Mouse (Mus musculus) bone marrow, adult 2 months (tissue): ENCODE data around the gene Mrc2. TPM values are rescaled to one million over a fixed set of nuclear protein-coding genes. Genes with fewer than 3 reads are reported as not detected.

Experiments
- H3K27ac ChIP-seq: fragments of 200-500 bp; 2 replicates; pipeline ENCODE4 v1.5.1; 2012; ENCODE audit warnings: low read depth, mild to moderate bottlenecking, control low read depth, inconsistent platforms, low read length; ENCODE audit not compliant: control insufficient read depth, poor library complexity, insufficient read depth
- H3K4me1 ChIP-seq: fragments of 200-500 bp; 2 replicates; pipeline ENCODE4 v1.6.1; 2011; ENCODE audit warnings: low read length; ENCODE audit not compliant: control insufficient read depth, insufficient read depth
- H3K4me3 ChIP-seq: fragments of 200-500 bp; replicated peaks from 2 replicates; pipeline ENCODE3; 2011; ENCODE audit warnings: mild to moderate bottlenecking, low read depth, low read length, control low read depth; ENCODE audit not compliant: control insufficient read depth
- CTCF ChIP-seq: fragments of 200-500 bp; IDR thresholded peaks from 2 replicates; pipeline ENCODE4 v1.5.1; 2011; ENCODE audit warnings: low read length, control low read depth; ENCODE audit not compliant: control insufficient read depth, insufficient read depth
- POLR2A ChIP-seq: fragments of 200-500 bp; IDR thresholded peaks from 2 replicates; pipeline ENCODE4 v1.6.1; 2011; ENCODE audit warnings: low read depth, mild to moderate bottlenecking, control low read depth, low read length, borderline replicate concordance; ENCODE audit not compliant: control insufficient read depth
- WGBS: fragments of 180-500 bp; shearing (Covaris S2); methylation state at CpG from one replicate; pipeline ENCODE4 v1.1.7; 2018; 5-methylcytosine and 5-hydroxymethylcytosine counted together
- polyA plus RNA-seq: library from polyadenylated mRNA; stranded (reverse); fragments of >200 nt; gene quantifications from 2 replicates; pipeline ENCODE4 v1.2.4, GENCODE M21; 2011; ENCODE audit warnings: low replicate concordance; ENCODE audit not compliant: missing spikeins, insufficient read depth, insufficient read length

Gene Mrc2
- polyA plus RNA-seq, 1 experiment, result 3.1 TPM

DNA sequence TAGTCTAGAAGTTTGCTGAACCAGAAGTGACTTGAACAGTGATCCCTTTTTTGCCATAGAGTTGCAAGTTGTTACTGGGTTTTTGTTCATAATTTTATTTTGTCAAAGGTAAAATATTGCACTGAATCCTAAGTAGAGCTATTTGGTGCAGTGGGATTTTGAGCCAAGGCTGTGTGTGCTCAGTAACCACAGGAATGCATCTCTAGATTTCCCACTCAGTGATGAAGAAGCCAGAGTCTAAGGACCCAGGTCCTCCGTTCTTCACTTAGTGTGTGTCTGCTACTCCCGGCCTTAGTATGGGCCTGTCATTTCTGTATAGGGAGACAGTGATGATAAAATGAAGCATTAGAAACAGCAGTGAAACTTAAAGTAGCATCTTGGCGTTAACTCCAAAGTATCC lies 27.5 kb upstream of the Mrc2 start:
- Histone ChIP-seq H3K4me1 (no peaks in the 10 kb centered on the region), H3K4me3 (no peak overlapping the region), H3K27ac (no peak overlapping the region)
- TF ChIP-seq POLR2A (no peak), CTCF (no peak)
- 94% methylated on average over 3 of the region's 3 CpGs for WGBS

DNA sequence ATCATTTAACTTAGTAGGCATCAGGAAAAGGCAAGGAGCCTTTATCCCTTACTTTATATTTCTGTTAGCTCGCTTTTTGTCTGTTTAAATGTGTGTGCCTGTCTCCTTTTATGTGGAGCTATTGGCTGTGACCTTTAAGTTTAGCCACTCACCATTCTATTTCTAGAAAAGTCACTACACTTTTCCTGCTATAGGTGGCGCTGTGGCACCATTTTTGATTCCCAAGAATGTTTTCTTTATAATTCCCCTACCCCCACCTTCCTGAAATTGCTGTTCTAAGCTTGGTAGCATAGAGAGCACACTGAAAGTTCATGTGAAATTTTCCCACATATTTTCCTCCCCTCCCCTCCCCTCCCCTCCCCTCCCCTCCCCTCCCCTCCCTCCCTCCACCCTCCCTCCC lies 22.3 kb upstream of the Mrc2 start:
- 26% methylated on average over 2 of the region's 2 CpGs for whole genome bisulfite sequencing

DNA sequence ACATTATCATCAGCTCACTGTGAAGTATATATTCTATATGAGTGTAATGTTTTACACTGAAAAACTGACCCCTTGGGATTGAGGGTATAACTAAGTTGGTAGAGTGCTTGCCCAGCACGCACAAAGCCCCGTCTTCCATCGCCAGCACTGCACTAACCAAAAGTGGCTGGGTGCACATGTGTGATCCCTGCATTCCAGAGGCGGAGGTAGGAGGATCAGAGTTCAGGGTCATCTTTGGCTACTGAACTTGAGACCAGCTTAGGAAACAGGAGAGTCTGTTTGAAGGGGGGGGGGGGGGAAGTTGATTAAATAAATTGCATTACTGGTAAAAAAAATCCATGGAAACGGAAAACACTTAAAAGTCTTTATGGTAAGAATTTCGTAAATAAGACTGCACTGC lies 12.0 kb upstream of the Mrc2 start:
- 90% methylated on average over 6 of the region's 6 CpGs for WGBS
- no peak overlapping the region for H3K27ac ChIP-seq
- H3K4me1 ChIP-seq, result no peaks in the 10 kb centered on the region
- H3K4me3 ChIP-seq, result no peak overlapping the region
- TF ChIP-seq CTCF (no peak), POLR2A (no peak)

More for the DNA sequence above, 22.3 kb upstream of the Mrc2 start:
- H3K4me3 ChIP-seq, result no peak overlapping the region
- H3K4me1 ChIP-seq, result no peaks in the 10 kb centered on the region
- TF ChIP-seq POLR2A, result no peak
- TF ChIP-seq CTCF, result no peak
- no peak overlapping the region for H3K27ac ChIP-seq

DNA sequence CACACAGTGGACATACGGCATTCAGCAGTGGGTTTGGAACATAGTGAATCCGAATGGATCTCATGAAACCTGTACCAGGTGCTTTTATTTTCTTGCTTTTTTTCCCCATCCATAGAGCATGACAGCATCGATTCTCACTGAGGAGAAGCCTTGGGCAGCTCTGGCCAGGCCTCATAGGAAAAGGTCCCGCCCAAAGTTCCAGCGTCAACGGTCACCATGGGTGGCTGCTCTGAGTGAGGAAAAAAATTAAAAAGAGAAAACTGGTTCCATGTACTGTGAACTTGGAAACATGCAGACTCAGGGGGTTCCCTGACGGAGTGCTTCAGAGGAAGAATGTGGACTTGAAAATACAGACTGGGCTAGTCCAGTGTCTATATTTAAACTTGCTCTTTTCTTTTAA lies 11.2 kb upstream of the Mrc2 start:
- Histone ChIP-seq H3K27ac (no peak overlapping the region), H3K4me1 (no peaks in the 10 kb centered on the region), H3K4me3 (no peak overlapping the region)
- no peak for TF ChIP-seq POLR2A
- no peak for TF ChIP-seq CTCF
- WGBS, result 91% methylated on average over 7 of the region's 7 CpGs

DNA sequence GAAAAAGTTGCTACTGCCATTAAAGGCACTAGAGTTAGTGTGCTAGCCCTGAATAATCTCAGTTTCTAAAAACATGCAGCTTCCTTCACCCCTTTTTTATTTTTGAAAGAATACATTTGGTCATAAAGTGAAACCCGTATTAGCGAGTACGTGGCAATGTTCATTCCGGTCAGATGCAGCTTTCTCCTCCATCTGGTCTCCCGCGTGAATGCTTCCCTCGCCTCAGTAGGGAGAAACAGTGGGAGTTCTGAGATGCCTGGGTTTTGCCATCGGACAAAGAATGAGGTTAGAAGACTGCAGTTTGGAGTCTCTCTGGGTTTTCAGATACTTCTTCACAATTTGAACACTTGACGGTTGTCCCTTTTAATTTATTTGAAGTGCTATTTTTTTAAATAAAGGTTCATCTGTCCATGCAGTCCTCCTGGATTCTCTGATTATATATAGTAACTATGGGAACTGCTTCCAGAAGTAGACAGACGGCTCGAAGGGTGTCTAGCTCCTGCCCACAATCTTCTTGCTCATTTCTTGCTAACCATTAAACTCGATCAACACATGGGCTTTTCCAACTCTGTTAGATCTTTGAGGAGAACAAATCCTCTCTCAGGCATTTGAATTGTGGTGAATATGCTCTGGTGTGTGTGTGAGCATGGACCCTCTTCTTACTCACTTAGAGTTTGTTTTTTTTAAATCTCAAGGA lies 10.5 kb upstream of the Mrc2 start:
- no peak overlapping the region for H3K27ac ChIP-seq
- WGBS, result 94% methylated on average over 12 of the region's 12 CpGs
- H3K4me1 ChIP-seq, result no peaks in the 10 kb centered on the region
- TF ChIP-seq POLR2A, result no peak
- no peak for TF ChIP-seq CTCF
- H3K4me3 ChIP-seq, result no peak overlapping the region

DNA sequence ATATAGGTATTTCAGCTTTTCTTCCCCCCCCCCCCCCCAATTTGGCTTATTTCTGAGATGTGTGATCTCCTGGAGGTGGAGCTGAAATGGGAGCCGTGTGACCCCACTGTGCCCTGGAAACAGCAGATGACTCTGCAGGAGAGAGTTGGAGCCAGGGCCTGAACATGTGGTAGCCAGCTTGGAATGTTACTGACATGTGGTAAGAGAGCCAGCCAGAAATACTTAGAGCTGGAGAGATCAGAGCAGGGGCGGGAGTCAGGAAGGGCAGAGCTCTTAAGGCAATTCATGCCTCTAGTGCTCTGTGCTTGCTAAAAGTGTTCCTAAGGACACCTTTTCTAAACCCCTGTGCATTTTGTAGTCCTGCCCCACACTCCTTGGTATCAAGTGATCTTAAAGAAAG lies 10.0 kb upstream of the Mrc2 start:
- Histone ChIP-seq H3K4me1 (no peaks in the 10 kb centered on the region), H3K27ac (no peak overlapping the region), H3K4me3 (no peak overlapping the region)
- no peak for TF ChIP-seq POLR2A
- no peak for TF ChIP-seq CTCF
- 97% methylated on average over 2 of the region's 2 CpGs for whole genome bisulfite sequencing

DNA sequence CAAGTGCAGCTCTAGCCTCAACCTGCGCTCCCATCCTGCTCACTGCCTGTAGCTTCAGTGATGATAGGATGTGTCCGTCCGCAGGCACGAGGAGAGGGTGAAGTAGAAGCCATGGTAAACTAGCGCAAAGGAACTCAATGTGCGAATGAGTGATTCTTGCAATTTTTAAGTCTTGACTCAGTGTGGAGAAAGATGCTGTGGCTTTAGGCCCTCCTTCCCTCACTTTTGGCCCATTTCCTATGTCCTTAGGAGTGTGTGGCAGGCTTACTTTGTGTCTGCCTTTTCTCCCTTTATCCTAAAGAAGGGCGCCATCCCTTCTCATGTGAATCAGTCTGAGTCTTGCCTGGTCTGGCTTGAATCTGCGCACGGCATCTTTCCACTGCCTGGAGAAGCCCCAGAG lies 9.4 kb upstream of the Mrc2 start:
- WGBS, result 91% methylated on average over 9 of the region's 9 CpGs
- no peak for TF ChIP-seq POLR2A
- TF ChIP-seq CTCF, result no peak
- Histone ChIP-seq H3K4me3 (no peak overlapping the region), H3K4me1 (no peaks in the 10 kb centered on the region), H3K27ac (no peak overlapping the region)

DNA sequence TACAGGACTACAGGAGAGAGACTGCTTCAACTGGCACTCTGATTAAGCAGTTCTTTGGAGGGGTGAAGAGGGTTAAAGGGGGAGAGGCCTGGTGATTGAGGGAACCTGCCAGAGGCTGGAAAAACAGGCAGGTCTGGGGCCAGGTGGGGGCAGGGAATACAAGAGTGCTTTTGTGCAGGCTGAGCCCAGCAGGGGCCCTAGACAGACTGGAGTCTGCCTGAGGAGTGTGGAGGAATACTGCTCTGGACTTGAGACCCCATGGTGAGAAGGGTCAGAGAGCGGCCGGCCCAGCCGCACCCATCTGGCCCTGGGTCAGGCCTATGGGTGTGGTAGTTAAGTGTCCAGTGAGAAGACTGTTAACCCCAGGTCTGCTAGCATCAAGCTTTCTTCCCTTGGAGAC lies 6.7 kb upstream of the Mrc2 start:
- TF ChIP-seq CTCF (no peak), POLR2A (no peak)
- H3K4me3 ChIP-seq, result no peak overlapping the region
- H3K27ac ChIP-seq, result no peak overlapping the region
- WGBS, result 97% methylated on average over 3 of the region's 3 CpGs
- no peaks in the 10 kb centered on the region for H3K4me1 ChIP-seq

DNA sequence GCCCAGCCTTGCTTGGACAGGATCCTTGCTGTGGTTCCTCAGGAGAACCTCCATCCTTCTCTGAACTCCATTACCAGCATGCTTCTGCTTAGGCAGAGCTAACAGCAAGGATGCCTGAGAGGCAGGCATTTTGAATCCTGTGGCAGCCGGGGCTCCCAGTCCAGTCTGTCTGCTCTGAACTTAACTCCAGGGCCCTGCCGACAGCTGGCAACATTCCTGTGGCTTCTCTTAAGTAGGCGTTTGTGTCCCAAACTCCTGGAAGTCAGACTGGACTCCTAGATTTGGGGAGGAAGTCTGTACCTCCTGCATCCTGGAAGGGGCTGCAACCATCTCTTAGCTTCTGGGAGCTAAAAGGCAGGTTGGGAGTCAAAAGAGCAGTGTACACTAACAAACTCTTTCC lies 3.0 kb upstream of the Mrc2 start:
- Histone ChIP-seq H3K4me1 (no peaks in the 10 kb centered on the region), H3K4me3 (no peak overlapping the region), H3K27ac (no peak overlapping the region)
- WGBS, result 72% methylated on average over 3 of the region's 3 CpGs
- TF ChIP-seq CTCF, result no peak
- TF ChIP-seq POLR2A, result no peak
